Mouse (Mus musculus): ENCODE data around the gene Saa3. TPM values are rescaled to one million over a fixed set of nuclear protein-coding genes. Genes with fewer than 3 reads are reported as not detected.
A peak's percentile ranks its signal among the peaks of the same experiment; 100 is the strongest.

Saa3 gene
- polyA plus RNA-seq, 1 experiment from 2014 or later: 0.29 TPM

DNA sequence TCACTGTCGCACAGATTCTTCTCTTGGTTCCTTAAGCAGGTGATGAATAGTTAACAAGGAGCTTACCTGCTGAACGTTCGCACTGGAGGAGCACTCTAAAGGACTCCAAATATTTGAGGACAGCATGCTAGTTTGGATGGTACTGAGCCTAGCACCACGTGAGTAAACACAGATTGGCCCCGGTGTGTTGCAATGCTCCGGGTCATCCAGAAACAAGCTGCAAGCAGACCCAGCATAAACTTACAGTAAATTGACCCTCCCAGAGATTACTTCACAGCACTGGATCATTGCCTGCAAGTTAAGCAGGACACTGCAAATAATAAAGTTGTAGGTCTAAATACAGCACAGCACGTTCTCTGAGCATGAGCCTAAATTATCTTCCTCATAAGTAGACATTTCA lies 4.0 kb upstream of the Saa3 start:
- Histone ChIP-seq H3K9me3 (ENCODE audit: control insufficient read depth, low read length) (no peaks in the 10 kb centered on the region), H3K36me3 (ENCODE audit: control insufficient read depth, insufficient read depth, low read length) (no peaks in the 10 kb centered on the region), H3K27me3 (replicated peaks; ENCODE audit: control insufficient read depth, insufficient read depth, low read length) (no peaks in the 10 kb centered on the region), H3K4me2 (no peak overlapping the region), H3K9ac (ENCODE audit: low read depth, low read length) (no peak overlapping the region), H3K27ac (ENCODE audit: low read depth, low read length) (no peak overlapping the region; the same call in 1 of the 2 replicates), H3K4me3 (ENCODE audit: low read depth, low read length) (no peak overlapping the region), H3K4me1 (replicated peaks; ENCODE audit: control insufficient read depth, insufficient read depth, low read length) (no peaks in the 10 kb centered on the region; the same call in 1 of the 2 replicates)
- 64% methylated on average over 7 of the region's 7 CpGs for WGBS
- peak; percentile 69 for ATAC-seq (replicated peaks; ENCODE audit: low FRiP score)
- no peak for DNase-seq (ENCODE audit: low spot score)

DNA sequence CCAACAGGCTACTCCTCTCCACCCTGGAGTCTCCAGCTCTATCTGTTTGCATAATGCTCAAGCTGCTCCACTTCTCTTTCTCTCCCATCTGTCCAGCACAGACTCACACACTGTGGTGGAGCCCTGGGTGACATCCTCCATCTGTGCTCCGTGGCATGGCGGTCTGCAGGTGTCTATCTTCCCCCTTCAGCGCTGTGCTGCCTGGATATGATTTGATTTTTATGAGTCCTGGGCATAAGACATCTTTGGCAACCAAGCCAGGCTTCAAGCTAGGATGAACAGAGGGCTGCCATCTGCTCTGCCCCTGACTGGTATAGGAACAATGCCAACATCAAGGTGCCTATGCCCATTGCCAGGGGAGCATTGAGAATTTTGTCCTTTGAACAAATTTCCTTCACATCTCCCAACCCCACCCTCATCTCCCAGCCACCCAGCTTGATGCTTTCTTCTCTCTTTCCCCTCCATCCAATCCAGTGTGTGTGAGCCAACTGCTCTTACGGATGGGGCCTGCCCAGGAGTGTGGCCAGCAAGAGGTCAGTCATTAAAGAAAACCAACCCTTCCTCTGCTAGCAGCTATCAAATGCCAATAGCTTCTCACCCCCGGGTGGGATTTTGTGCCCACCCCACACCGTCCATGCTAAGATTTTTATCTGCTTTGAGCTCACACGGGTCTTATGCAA lies 3.2 kb upstream of the Saa3 start:
- no peaks in the 10 kb centered on the region for H3K36me3 ChIP-seq (ENCODE audit: control insufficient read depth, insufficient read depth, low read length)
- WGBS: 69% methylated on average over 7 of the region's 7 CpGs
- no peaks in the 10 kb centered on the region for H3K9me3 ChIP-seq (ENCODE audit: control insufficient read depth, low read length)
- ATAC-seq (replicated peaks; ENCODE audit: low FRiP score): no peak
- no peak overlapping the region for H3K4me3 ChIP-seq (ENCODE audit: low read depth, low read length)
- no peaks in the 10 kb centered on the region for H3K4me1 ChIP-seq (replicated peaks; ENCODE audit: control insufficient read depth, insufficient read depth, low read length)
- no peak overlapping the region for H3K9ac ChIP-seq (ENCODE audit: low read depth, low read length)
- H3K4me2 ChIP-seq: no peak overlapping the region
- no peak overlapping the region for H3K27ac ChIP-seq (ENCODE audit: low read depth, low read length)
- no peaks in the 10 kb centered on the region for H3K27me3 ChIP-seq (replicated peaks; ENCODE audit: control insufficient read depth, insufficient read depth, low read length)
- DNase-seq (ENCODE audit: low spot score): no peak

DNA sequence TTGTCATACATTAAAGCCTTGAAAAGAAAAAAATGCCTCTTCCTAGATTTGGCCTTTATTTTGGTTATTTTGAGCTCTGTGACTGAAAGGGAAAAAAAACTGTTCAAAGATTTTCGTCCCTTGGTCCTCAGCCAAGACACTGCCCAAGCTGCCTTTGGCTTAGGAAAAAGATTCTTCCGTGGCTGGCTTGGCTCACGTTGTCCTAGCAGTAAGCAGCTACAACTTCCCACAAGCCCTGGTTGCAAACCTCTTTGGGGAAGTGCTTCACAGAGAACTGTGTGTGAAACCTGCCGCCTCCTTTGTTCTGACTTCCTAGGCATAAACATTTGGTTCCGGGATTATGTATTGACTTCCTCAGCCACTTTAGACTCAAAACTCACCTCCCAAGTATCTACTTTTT lies 1.4 kb upstream of the Saa3 start:
- no peak for ATAC-seq (replicated peaks; ENCODE audit: low FRiP score)
- Histone ChIP-seq H3K27ac (ENCODE audit: low read depth, low read length) (no peak overlapping the region), H3K4me3 (ENCODE audit: low read depth, low read length) (no peak overlapping the region), H3K27me3 (replicated peaks; ENCODE audit: control insufficient read depth, insufficient read depth, low read length) (no peaks in the 10 kb centered on the region), H3K4me2 (no peak overlapping the region), H3K36me3 (ENCODE audit: control insufficient read depth, insufficient read depth, low read length) (no peaks in the 10 kb centered on the region), H3K4me1 (replicated peaks; ENCODE audit: control insufficient read depth, insufficient read depth, low read length) (no peaks in the 10 kb centered on the region), H3K9me3 (ENCODE audit: control insufficient read depth, low read length) (no peaks in the 10 kb centered on the region), H3K9ac (ENCODE audit: low read depth, low read length) (no peak overlapping the region)
- no peak for DNase-seq (ENCODE audit: low spot score)
- WGBS: 40% methylated on average over 5 of the region's 5 CpGs

DNA sequence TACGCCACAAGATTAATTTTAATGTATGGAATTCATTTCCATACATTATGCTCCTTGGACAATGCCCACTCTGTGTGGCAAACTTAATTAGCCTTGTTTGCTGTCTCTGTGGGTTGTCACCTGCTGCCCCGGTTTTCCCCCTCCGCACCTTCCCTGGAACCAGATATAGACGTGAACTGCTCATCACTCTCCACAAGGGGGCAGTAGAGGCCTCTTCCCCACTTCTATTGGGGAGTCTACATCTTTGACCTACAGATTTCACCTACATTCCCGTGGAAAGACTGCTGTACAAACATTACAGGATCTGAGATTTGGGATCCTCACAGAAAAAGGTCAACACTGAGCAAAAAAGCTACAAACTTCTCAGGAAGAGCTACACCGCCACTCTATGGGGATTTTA lies 982 bp downstream of the Saa3 start:
- Histone ChIP-seq H3K27me3 (replicated peaks; ENCODE audit: control insufficient read depth, insufficient read depth, low read length) (no peaks in the 10 kb centered on the region), H3K9ac (ENCODE audit: low read depth, low read length) (no peak overlapping the region), H3K27ac (ENCODE audit: low read depth, low read length) (no peak overlapping the region), H3K9me3 (ENCODE audit: control insufficient read depth, low read length) (no peaks in the 10 kb centered on the region), H3K36me3 (ENCODE audit: control insufficient read depth, insufficient read depth, low read length) (no peaks in the 10 kb centered on the region), H3K4me2 (no peak overlapping the region), H3K4me3 (ENCODE audit: low read depth, low read length) (no peak overlapping the region), H3K4me1 (replicated peaks; ENCODE audit: control insufficient read depth, insufficient read depth, low read length) (peaks cover 2% of the 10 kb centered on the region; the same call in 1 of the 2 replicates)
- no peak for DNase-seq (ENCODE audit: low spot score)
- WGBS: 29% methylated on average over 6 of the region's 6 CpGs
- no peak for ATAC-seq (replicated peaks; ENCODE audit: low FRiP score)

DNA sequence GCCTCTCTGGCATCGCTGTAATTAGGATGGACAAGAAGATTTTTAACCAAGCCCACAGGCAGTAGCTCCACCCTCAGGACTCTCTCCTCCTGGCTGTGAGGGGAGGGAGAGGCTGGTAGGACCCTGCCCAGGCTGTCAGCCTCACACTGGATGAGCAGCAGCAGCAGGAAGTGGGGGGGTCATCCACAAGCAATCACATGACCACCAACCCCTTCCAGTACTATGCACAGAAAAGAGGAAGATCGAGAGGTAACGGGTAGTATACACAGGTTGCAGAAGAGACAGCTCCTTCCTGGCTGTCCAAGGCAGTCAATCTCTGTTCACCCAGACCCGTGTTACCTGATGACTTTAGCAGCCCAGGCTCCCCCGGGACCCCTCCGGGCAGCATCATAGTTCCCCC lies 3.2 kb downstream of the Saa3 start:
- no peak for ATAC-seq (replicated peaks; ENCODE audit: low FRiP score)
- Histone ChIP-seq H3K4me1 (replicated peaks; ENCODE audit: control insufficient read depth, insufficient read depth, low read length) (peaks cover 6% of the 10 kb centered on the region; the same call in 1 of the 2 replicates), H3K9ac (ENCODE audit: low read depth, low read length) (no peak overlapping the region), H3K4me3 (ENCODE audit: low read depth, low read length) (no peak overlapping the region), H3K9me3 (ENCODE audit: control insufficient read depth, low read length) (no peaks in the 10 kb centered on the region), H3K27me3 (replicated peaks; ENCODE audit: control insufficient read depth, insufficient read depth, low read length) (no peaks in the 10 kb centered on the region), H3K4me2 (no peak overlapping the region), H3K27ac (ENCODE audit: low read depth, low read length) (no peak overlapping the region), H3K36me3 (ENCODE audit: control insufficient read depth, insufficient read depth, low read length) (peaks cover 2% of the 10 kb centered on the region; the same call in 1 of the 2 replicates)
- no peak for DNase-seq (ENCODE audit: low spot score)
- WGBS: 41% methylated on average over 6 of the region's 6 CpGs

DNA sequence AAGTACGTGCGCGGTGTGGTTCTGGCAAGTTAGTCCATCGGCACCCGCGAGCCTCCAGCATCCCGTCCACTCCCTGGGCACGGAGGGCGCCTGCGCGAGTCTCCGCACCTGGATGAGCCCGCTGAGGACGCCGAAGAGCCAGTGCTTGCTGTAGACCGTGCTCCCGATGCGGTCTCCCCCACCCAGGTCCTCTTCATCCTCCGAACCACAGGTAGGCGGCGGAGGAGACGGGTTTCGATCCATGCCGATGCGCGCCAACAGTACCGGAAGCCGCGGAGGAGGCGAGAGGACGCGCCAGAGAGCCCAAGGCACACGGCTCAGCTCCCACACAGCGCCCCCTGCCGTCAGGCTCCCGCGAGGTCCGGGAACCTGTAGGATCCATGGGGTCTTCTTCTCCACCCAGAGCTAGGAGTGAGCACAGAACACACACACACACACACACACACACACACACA lies 5.1 kb downstream of the Saa3 start, which contains the start of gene Saal1:
Gene Saal1 (minus strand): TSS at position 291 of the 455 bp plus-strand sequence.
- H3K9me3 ChIP-seq (ENCODE audit: control insufficient read depth, low read length): no peaks in the 10 kb centered on the region
- H3K4me3 ChIP-seq (ENCODE audit: low read depth, low read length): peak within 1 kb of the TSS; percentile 87
- DNase-seq (ENCODE audit: low spot score): peak; percentile 96
- H3K36me3 ChIP-seq (ENCODE audit: control insufficient read depth, insufficient read depth, low read length): peaks cover 9% of the 10 kb centered on the region
- under 1% methylated on average over 38 of the region's 38 CpGs for WGBS
- no peaks in the 10 kb centered on the region for H3K27me3 ChIP-seq (replicated peaks; ENCODE audit: control insufficient read depth, insufficient read depth, low read length)
- peak within 1 kb of the TSS; percentile 79 for H3K4me2 ChIP-seq
- peak within 1 kb of the TSS; percentile 45; the same call in 1 of the 2 replicates for H3K27ac ChIP-seq (ENCODE audit: low read depth, low read length)
- peak within 1 kb of the TSS; percentile 90 for H3K9ac ChIP-seq (ENCODE audit: low read depth, low read length)
- peak; percentile 96 for ATAC-seq (replicated peaks; ENCODE audit: low FRiP score)
- H3K4me1 ChIP-seq (replicated peaks; ENCODE audit: control insufficient read depth, insufficient read depth, low read length): peaks cover 6% of the 10 kb centered on the region; the same call in 1 of the 2 replicates

DNA sequence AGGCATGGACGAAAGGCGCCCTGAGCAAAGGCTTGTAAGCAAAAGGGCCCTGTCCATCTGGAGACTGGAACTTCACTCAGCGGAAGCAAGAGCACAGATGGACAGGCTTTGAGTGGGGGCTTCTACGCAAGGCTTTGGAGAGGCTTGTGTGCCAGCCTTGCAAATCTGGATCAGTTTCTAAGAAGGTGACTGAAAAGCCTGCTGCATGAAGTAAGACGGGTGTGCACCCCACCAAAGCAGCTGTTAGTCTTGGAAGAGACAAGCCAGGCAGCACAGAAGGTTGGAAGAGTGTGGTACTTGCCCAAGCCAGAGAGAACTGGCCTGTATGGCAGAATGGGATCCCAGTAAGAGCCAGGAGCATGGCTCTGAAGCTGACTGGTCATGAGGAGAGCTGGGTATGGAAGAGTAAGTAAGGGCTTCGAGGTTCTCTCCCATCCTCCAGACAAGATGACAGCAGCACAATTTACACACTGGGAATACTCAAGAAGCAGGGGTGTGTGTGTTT lies 14.9 kb downstream of the Saa3 start:
- DNase-seq (ENCODE audit: low spot score) (no peak), ATAC-seq (replicated peaks; ENCODE audit: low FRiP score) (no peak)
- no peaks in the 10 kb centered on the region for H3K27me3 ChIP-seq (replicated peaks; ENCODE audit: control insufficient read depth, insufficient read depth, low read length)
- H3K9me3 ChIP-seq (ENCODE audit: control insufficient read depth, low read length): no peaks in the 10 kb centered on the region
- H3K36me3 ChIP-seq (ENCODE audit: control insufficient read depth, insufficient read depth, low read length): peaks cover 48% of the 10 kb centered on the region
- H3K4me2 ChIP-seq: no peak overlapping the region
- no peak overlapping the region for H3K27ac ChIP-seq (ENCODE audit: low read depth, low read length)
- WGBS: 95% methylated on average over 6 of the region's 6 CpGs
- no peak overlapping the region for H3K4me3 ChIP-seq (ENCODE audit: low read depth, low read length)
- no peak overlapping the region for H3K9ac ChIP-seq (ENCODE audit: low read depth, low read length)
- H3K4me1 ChIP-seq (replicated peaks; ENCODE audit: control insufficient read depth, insufficient read depth, low read length): peaks cover 8% of the 10 kb centered on the region

DNA sequence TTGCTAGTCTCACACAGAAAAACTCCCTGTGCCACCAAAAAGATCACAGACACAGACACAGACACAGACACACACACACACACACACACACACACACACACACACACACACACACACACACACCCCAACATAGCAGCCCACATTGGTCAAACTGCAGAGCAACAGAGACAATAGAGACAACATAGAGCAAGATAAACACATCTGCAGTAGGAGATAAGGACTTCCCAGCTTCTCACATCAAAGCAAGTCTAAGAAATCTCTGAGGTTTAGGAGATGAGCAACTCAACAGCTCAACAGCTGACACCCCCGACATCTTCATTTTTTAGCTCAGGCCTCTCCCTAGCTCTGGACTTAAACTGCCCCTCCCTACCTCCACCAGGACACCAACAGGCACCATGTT lies 18.7 kb downstream of the Saa3 start:
- no peak overlapping the region for H3K4me3 ChIP-seq (ENCODE audit: low read depth, low read length)
- peaks cover 8% of the 10 kb centered on the region for H3K4me1 ChIP-seq (replicated peaks; ENCODE audit: control insufficient read depth, insufficient read depth, low read length)
- H3K4me2 ChIP-seq: no peak overlapping the region
- H3K27me3 ChIP-seq (replicated peaks; ENCODE audit: control insufficient read depth, insufficient read depth, low read length): no peaks in the 10 kb centered on the region
- H3K27ac ChIP-seq (ENCODE audit: low read depth, low read length): no peak overlapping the region
- WGBS: 43% methylated on average over 1 of the region's 1 CpGs
- H3K9me3 ChIP-seq (ENCODE audit: control insufficient read depth, low read length): no peaks in the 10 kb centered on the region
- no peak for DNase-seq (ENCODE audit: low spot score)
- peaks cover 32% of the 10 kb centered on the region for H3K36me3 ChIP-seq (ENCODE audit: control insufficient read depth, insufficient read depth, low read length)
- no peak overlapping the region for H3K9ac ChIP-seq (ENCODE audit: low read depth, low read length)
- ATAC-seq (replicated peaks; ENCODE audit: low FRiP score): peak; percentile 77

DNA sequence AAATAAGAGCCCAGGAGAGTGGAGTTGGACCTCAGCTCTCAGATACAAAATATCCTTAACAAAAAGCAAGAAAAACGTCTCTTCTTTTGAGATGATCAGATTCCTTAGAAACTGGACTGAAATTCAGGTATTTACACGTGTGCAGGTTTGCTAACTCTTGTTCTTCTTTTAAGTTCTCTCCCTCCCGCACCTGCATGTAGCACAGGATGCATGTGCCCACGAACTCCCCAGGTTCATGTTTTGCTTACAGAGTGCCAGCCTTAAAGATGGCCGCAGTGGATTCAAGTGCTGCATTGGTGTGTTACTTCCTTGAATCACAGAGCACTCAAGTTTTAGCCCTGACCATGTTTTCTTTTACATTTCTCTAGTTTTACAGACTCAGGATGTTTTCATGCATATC lies 28.7 kb downstream of the Saa3 start:
- Histone ChIP-seq H3K9ac (ENCODE audit: low read depth, low read length) (no peak overlapping the region), H3K36me3 (ENCODE audit: control insufficient read depth, insufficient read depth, low read length) (peaks cover 17% of the 10 kb centered on the region), H3K27ac (ENCODE audit: low read depth, low read length) (no peak overlapping the region), H3K27me3 (replicated peaks; ENCODE audit: control insufficient read depth, insufficient read depth, low read length) (no peaks in the 10 kb centered on the region), H3K4me1 (replicated peaks; ENCODE audit: control insufficient read depth, insufficient read depth, low read length) (no peaks in the 10 kb centered on the region), H3K4me3 (ENCODE audit: low read depth, low read length) (no peak overlapping the region), H3K4me2 (no peak overlapping the region), H3K9me3 (ENCODE audit: control insufficient read depth, low read length) (no peaks in the 10 kb centered on the region)
- DNase-seq (ENCODE audit: low spot score): no peak
- 82% methylated on average over 5 of the region's 5 CpGs for WGBS
- ATAC-seq (replicated peaks; ENCODE audit: low FRiP score): no peak
